Mouse (Mus musculus) heart, adult 2 months (tissue): ENCODE results near the gene Adm.

Source experiments
- CTCF ChIP-seq: fragments of 200-600 bp; IDR thresholded peaks from 2 replicates; pipeline ENCODE4 v1.8.1; 2022; ENCODE audit warnings: antibody characterized with exemption, mild to moderate bottlenecking, moderate library complexity
- POLR2A ChIP-seq: fragments of 200-500 bp; IDR thresholded peaks from 2 replicates; pipeline ENCODE4 v1.6.1; 2011; ENCODE audit warnings: mild to moderate bottlenecking, low read depth, low read length, control low read depth; ENCODE audit not compliant: insufficient read depth

- no peak for TF ChIP-seq POLR2A
- TF ChIP-seq CTCF: no peak
These were observed 8.3 kb upstream of the Adm start for GRCm38 (mm10) chr7:110619086-110619611.
